Mouse (Mus musculus): ENCODE measurements around the gene Pdss1. TPM values are rescaled to one million over a fixed set of nuclear protein-coding genes. Genes with fewer than 3 reads are reported as not detected.
"Not testable (repeated sequence)": the region's sequence is repeated elsewhere in the genome, so short reads cannot be mapped to it uniquely, and the experiment has no call there.

Gene Pdss1
- total RNA-seq (2021): 10 to 100 TPM; 20.0 to 23.9 TPM

GRCm38 (mm10) chr2:22895282-22896273, at the start of gene Pdss1:
Gene Pdss1 (plus strand): TSS chr2:22895522.
- intact Hi-C loops (cut with DNase I): loop anchor here (2.0 to 5.0 kb wide), 3 partner anchors 142 to 677 kb away; partner anchors contain the start of genes Mastl, Spopl and Yme1l1
- peak; percentile 89 to 90 for DNase-seq

GRCm38 (mm10) chr2:22851900-22852299, 43.4 kb upstream of the Pdss1 start:
- no peak for DNase-seq
- intact Hi-C loops (cut with DNase I): no loop called here

DNA sequence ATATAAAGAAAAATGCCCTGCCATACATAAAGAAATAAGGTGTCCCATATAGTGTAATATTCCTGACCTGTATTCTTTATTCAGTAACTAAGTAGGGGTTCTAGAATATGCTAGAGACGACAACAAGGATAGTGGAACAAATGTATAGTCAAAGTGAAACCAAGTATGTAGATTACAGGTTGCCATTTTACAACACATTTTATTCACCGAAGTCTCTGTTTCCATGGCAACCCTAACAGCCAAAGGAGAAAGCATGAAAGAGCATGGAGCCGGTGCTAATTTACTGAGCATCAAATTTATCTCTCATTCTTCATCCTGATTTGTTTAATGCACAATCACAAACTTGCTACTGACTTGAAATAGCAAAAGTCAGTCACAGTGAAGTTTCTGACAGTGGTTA, 37.8 kb upstream of the Pdss1 start:
- no peak for DNase-seq
- intact Hi-C loops (cut with DNase I): no loop called here

- DNase-seq: no peak
- intact Hi-C loops (cut with DNase I): loop anchor here (5.0 kb wide), 1 partner anchor 920 kb away; no protein-coding TSS in a partner anchor
Observed at GRCm38 (mm10) chr2:22862194-22862593, 33.1 kb upstream of the Pdss1 start.

GRCm38 (mm10) chr2:22864394-22865037, 30.8 kb upstream of the Pdss1 start:
- peak; percentile 76 for DNase-seq
- intact Hi-C loops (cut with DNase I): loop anchor here (1.0 to 5.0 kb wide), 2 partner anchors 106 to 922 kb away; no protein-coding TSS in a partner anchor

DNA sequence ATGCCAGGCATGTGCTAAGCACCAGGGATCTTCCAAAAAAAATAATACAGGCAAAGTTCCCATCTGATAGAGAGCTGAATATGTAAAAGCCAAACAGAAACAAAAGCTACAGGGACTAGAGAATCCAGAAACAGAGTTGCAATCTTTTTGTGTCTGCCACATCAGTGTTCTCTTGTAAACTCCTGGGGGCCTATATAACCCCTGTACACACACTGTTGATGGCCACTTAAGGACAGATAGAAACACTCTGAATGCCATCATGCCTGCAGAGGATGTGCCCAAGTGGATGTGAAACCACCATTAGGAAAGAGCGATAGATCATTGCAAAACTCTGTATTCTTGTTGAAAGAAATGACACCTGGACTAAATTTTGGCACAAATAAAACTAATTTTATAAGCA, 29.5 kb upstream of the Pdss1 start:
- intact Hi-C loops (cut with DNase I): no loop called here
- no peak for DNase-seq

GRCm38 (mm10) chr2:22866894-22867424, 28.4 kb upstream of the Pdss1 start:
- intact Hi-C loops (cut with DNase I): no loop called here
- DNase-seq: no peak

DNA sequence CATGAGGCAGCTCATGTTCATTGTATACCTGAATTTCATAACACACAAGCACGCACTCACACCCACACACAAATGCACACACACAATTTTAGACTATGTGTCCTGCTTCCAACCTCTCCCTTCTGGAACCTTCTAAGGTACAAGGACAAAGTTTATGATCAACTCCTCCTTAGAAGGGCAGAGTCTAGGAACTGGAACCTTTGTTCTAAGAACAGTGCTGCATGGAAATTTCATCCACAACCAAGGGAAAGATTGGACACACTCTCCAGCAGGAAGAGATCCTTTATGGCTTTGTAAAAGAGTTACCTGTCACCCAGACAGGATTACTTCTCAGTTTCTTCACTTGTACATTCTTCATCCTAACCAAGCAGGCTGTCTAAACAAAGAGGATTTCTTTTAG, 22.2 kb upstream of the Pdss1 start:
- no peak for DNase-seq

GRCm38 (mm10) chr2:22874628-22875027, 20.7 kb upstream of the Pdss1 start:
- intact Hi-C loops (cut with DNase I): no loop called here
- no peak for DNase-seq

More for the DNA sequence above, 22.2 kb upstream of the Pdss1 start:
- intact Hi-C loops (cut with DNase I): no loop called here

DNA sequence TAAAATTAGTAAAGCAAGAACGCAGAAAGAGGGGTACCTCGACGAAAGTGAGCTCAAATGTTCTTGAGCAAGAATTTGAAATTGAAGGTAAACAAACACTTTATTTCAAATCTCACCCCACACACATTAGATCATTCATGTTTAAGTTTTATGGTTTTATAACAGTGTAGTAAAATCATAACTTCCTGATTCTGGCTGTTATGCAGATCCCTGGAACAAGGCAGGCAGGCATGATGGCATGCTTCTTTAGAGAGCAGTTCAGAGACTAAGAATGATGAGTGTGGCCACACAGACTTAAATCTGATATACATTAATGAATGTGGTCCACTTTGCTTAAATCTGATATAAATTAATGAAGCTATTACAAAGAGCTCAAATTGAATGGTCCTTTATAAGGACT, 18.7 kb upstream of the Pdss1 start:
- intact Hi-C loops (cut with DNase I): no loop called here
- DNase-seq: no peak

DNA sequence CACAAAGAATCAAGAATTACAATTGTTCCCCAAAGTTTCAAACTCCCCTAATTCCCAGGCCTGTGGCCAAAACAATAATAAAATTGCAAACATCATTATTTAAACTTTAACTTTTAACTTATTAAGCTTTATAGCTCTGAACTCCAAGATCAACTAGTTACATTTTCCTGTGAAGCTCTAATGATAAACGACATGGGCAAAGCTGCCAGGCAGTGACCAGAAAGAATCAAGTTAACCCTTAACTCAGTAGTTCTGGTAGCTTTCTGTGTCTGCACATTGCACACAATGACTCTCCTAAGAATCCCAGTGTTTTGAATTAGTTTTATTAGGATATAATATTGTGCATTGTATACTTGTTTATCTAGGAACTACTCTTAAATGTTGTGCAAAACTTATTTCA, 16.5 kb upstream of the Pdss1 start:
- DNase-seq: no peak
- intact Hi-C loops (cut with DNase I): no loop called here

GRCm38 (mm10) chr2:22880726-22881125, 14.6 kb upstream of the Pdss1 start:
- intact Hi-C loops (cut with DNase I); DNase-seq: not testable (repeated sequence)

- intact Hi-C loops (cut with DNase I): loop anchor here (2.0 to 5.0 kb wide), 3 partner anchors 142 to 677 kb away; partner anchors contain the start of genes Mastl, Spopl and Yme1l1
- DNase-seq: no peak
Observed at GRCm38 (mm10) chr2:22894932-22895281, 415 bp upstream of the Pdss1 start.

DNA sequence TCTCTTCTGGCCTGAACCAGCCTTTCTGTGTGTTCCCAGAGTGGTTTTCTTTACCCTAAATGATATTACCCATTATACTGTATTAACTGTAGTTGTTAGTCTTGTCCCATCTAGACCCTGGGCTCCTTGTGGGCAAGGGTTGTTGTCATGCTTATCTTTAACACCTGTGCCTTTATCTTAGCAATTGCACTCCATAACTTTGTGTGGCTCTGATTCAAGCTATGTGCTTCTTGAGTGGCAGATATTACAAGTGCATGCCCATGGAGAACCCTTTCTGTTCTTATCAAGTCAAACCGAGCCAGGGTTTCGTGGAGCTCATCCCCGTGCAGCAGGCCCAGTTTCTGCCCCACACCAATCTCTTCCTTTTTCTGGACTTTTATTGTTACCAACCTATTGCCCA, 8.6 kb downstream of the Pdss1 start:
- intact Hi-C loops (cut with DNase I): no loop called here
- DNase-seq: no peak

GRCm38 (mm10) chr2:22914421-22914820, 19.1 kb downstream of the Pdss1 start:
- intact Hi-C loops (cut with DNase I): no loop called here

GRCm38 (mm10) chr2:22918651-22919050, 23.3 kb downstream of the Pdss1 start:
- intact Hi-C loops (cut with DNase I): no loop called here
- no peak for DNase-seq

More at GRCm38 (mm10) chr2:22914421-22914820, 19.1 kb downstream of the Pdss1 start:
- DNase-seq: no peak

- intact Hi-C loops (cut with DNase I); DNase-seq: not testable (repeated sequence)
Observed at GRCm38 (mm10) chr2:22925911-22926310, 30.6 kb downstream of the Pdss1 start.

- intact Hi-C loops (cut with DNase I): no loop called here
- DNase-seq: no peak
Observed at GRCm38 (mm10) chr2:22928259-22928658, 32.9 kb downstream of the Pdss1 start.

GRCm38 (mm10) chr2:22933556-22933955, 38.2 kb downstream of the Pdss1 start:
- intact Hi-C loops (cut with DNase I): no loop called here
- no peak for DNase-seq

DNA sequence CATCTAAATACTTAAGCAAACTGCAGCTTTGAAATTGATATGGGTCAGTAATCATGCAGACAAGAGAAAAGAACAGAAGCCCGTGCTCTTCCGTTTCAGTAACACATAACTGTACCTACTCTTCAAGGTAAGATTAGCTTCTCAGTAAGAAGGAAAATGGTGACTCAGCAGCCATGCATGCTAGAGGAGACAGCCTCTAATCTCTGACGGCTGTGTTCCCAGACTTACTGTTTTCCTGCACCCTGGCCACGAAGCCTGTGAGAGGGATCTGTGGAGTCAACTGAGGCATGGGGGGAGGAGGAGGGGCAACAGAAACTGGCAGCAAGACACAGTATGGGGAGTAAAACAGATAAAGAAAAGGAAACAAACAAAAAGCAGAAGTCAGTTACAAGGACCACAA, 54.6 kb downstream of the Pdss1 start:
- DNase-seq: no peak
- intact Hi-C loops (cut with DNase I): no loop called here

GRCm38 (mm10) chr2:22954278-22954677, 59.0 kb downstream of the Pdss1 start:
- intact Hi-C loops (cut with DNase I): no loop called here
- DNase-seq: no peak
